Mouse (Mus musculus): ENCODE measurements around the gene Prn. TPM values are rescaled to one million over a fixed set of nuclear protein-coding genes. Genes with fewer than 3 reads are reported as not detected.

Prn gene
- total RNA-seq, 4 experiments from 2014 or later = 0.20 to 0.69 (median 0.38) TPM; not detected in 1

- no peak for DNase-seq (ENCODE audit: low spot score)
These were observed 39.3 kb downstream of the Prn start for GRCm38 (mm10) chr2:131948916-131949639.

GRCm38 (mm10) chr2:131949767-131950597, 40.2 kb downstream of the Prn start:
- DNase-seq (ENCODE audit: low spot score) = peak; percentile 57

GRCm38 (mm10) chr2:131950598-131951095, 40.9 kb downstream of the Prn start, which contains the start of gene Prnd:
Prnd (plus strand) TSS chr2:131950861.
- DNase-seq (ENCODE audit: low spot score) = no peak

- no peak for DNase-seq (ENCODE audit: low spot score)
These were observed 42.7 kb downstream of the Prn start for GRCm38 (mm10) chr2:131952456-131952855.

- DNase-seq (ENCODE audit: low spot score) = no peak
These were observed 43.3 kb downstream of the Prn start for GRCm38 (mm10) chr2:131952961-131953538.

GRCm38 (mm10) chr2:131953711-131954110, 44.0 kb downstream of the Prn start:
- DNase-seq (ENCODE audit: low spot score) = no peak

- peak; percentile 51 for DNase-seq (ENCODE audit: low spot score)
These were observed 45.1 kb downstream of the Prn start for GRCm38 (mm10) chr2:131954835-131955234.

- no peak for DNase-seq (ENCODE audit: low spot score)
These were observed 45.5 kb downstream of the Prn start for GRCm38 (mm10) chr2:131955264-131955663.

- no peak for DNase-seq (ENCODE audit: low spot score)
These were observed 46.8 kb downstream of the Prn start for GRCm38 (mm10) chr2:131956336-131957256.

- DNase-seq (ENCODE audit: low spot score) = peak; percentile 79
These were observed 48.0 kb downstream of the Prn start for GRCm38 (mm10) chr2:131957731-131958222.

- no peak for DNase-seq (ENCODE audit: low spot score)
These were observed 51.9 kb downstream of the Prn start for GRCm38 (mm10) chr2:131961671-131962070.

- DNase-seq (ENCODE audit: low spot score) = no peak
These were observed 60.8 kb downstream of the Prn start for GRCm38 (mm10) chr2:131970597-131970996.

GRCm38 (mm10) chr2:131971098-131971497, 61.3 kb downstream of the Prn start:
- DNase-seq (ENCODE audit: low spot score) = no peak

- DNase-seq (ENCODE audit: low spot score) = no peak
These were observed 66.9 kb downstream of the Prn start for GRCm38 (mm10) chr2:131976663-131977062.

GRCm38 (mm10) chr2:131980866-131981265, 71.1 kb downstream of the Prn start:
- peak; percentile 52 for DNase-seq (ENCODE audit: low spot score)

- DNase-seq (ENCODE audit: low spot score) = peak; percentile 73
These were observed 72.9 kb downstream of the Prn start for GRCm38 (mm10) chr2:131982546-131983196.

GRCm38 (mm10) chr2:131987950-131988349, 78.2 kb downstream of the Prn start:
- DNase-seq (ENCODE audit: low spot score) = no peak

GRCm38 (mm10) chr2:131988550-131988949, 78.8 kb downstream of the Prn start:
- DNase-seq (ENCODE audit: low spot score) = no peak

- DNase-seq (ENCODE audit: low spot score) = no peak
These were observed 82.7 kb downstream of the Prn start for GRCm38 (mm10) chr2:131992487-131992886.

- DNase-seq (ENCODE audit: low spot score) = no peak
These were observed 83.4 kb downstream of the Prn start for GRCm38 (mm10) chr2:131993151-131993550.

All from heart, adult 8-10 months (tissue).